Mouse (Mus musculus) embryonic fibroblast, embryonic 13.5 days (primary cell): ENCODE results near the gene Fitm1.

Source experiments
- CTCF ChIP-seq: IDR thresholded peaks from 2 replicates; pipeline ENCODE4 v1.5.1; 2011; ENCODE audit warnings: mild to moderate bottlenecking, control low read depth, low read length, moderate library complexity, borderline replicate concordance; ENCODE audit not compliant: insufficient read depth
- POLR2A ChIP-seq: IDR thresholded peaks from 2 replicates; pipeline ENCODE4 v1.6.1; 2011; ENCODE audit warnings: low read depth, mild to moderate bottlenecking, control low read depth, low read length, moderate library complexity

DNA sequence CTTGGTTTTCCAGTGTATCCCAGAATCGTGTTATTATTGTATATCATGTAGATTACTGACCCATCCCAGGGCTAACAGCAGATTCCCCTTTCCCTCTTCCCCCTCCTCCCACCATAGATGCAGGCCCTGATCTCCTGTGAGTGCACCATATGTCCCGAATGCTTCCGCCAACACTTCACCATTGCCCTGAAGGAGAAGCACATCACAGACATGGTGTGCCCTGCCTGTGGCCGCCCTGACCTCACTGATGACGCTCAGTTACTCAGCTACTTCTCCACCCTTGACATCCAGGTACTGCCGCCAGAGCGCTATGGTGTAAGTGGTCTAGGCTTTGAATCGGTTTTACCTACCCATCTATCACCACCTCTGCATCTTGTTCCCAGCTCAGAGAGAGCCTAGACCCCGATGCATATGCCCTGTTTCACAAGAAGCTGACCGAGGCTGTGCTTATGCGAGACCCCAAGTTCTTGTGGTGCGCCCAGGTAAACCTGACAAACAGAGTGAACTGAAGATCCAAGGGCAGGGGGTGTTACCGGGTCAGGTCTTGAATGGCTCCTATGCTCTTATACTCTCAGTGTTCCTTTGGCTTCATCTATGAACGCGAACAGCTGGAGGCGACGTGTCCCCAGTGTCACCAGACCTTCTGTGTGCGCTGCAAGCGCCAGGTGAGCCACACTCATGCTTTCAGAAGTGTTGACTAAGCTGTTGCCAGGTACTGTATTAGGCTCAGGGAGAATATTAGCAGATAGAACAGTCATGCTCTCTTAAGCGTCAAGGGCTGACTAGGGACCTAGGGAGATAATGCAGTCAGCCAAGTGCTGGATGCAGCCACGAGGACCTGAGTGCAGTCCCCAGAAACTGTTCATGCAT lies 23.3 kb downstream of the Fitm1 start:
- TF ChIP-seq POLR2A: no peak
- TF ChIP-seq CTCF: no peak
